Mouse (Mus musculus): ENCODE results near the gene Armc9.

- no peak for TF ChIP-seq CTCF (IDR thresholded peaks at IDR 0.05; ENCODE audit: borderline replicate concordance, insufficient read depth, low read depth, low read length)
- TF ChIP-seq POLR2A (IDR thresholded peaks at IDR 0.05; ENCODE audit: borderline replicate concordance, insufficient read depth, low read length): no peak
Observed at GRCm38 (mm10) chr1:86232631-86233030, 78.1 kb downstream of the Armc9 start.

All from cerebellum, adult 2 months (tissue).